Mouse (Mus musculus) T-helper 1 cell (primary cell): ENCODE data around the gene Lingo3.

Experiments
- in situ Hi-C: fragments of 300-600 bp; cut with MboI, MseI; formaldehyde crosslinking; loops from one replicate; pipeline ENCODE4 v1.15.1; 2025; ENCODE audit warnings: high pct_unique_total_duplicates

Gene Lingo3

DNA sequence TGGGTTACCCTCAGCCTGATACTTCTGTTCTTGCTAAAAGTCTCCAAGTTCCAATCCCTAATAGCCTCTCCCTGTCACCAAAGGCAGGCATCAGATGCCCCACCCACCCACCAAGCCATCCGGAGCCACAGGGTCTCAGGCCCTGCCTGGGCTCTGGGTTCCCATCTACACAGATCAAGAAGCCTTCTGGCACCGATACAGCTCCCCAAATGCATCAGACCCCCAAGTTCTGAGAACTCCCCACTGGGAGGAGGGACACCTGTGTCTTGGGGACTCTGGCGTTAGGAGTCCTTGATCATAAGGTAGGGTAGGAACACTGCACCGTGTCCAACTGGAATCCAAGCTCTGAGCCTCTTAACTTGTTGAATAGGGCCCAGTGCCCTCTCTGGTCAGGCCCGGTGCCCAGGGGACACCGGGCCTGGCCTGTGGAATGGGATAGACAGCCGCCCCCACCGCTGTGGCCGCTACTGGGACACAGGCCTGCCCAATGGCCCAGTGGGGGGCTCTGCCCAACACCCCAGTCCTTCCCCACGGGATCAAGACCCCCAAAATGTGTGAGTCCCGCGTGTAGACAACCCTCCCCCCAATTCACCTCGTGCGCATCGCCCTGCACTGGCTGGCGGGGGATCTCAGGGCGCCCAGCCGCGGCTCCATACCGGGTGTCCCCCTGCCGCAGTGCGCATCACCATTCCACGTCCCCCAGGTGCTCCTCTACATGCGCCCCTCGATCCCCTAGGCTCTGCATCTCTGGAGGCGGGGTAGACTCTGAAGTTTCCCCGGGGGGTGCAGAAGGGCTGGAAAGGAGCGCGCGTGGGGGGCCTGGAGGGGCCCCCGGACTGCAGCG is 530 bp downstream of the Lingo3 start:
- in situ Hi-C loops: no loop called here

DNA sequence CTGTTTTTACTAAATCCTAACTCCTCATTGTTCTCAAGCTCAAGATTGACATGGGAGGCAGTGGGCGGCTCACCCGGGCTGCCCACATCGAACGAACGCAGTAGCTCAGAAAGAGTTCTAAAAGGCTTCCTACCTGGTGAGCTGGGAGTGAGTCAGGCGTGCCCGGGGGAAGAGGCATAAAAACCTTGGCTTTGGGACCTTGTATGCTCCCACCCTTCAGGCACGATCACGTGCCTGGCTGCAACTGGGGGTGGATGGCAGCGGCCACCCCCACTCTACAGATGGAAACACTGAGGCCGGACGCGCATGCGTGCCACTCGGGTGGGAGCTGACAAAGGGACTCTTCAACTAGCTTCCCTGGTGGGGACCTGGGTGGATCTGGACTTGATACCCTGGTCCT is 1.5 kb downstream of the Lingo3 start:
- in situ Hi-C loops: no loop called here

- in situ Hi-C loops: no loop called here
Measured at GRCm38 (mm10) chr10:80841685-80842084, 2.2 kb downstream of the Lingo3 start.

DNA sequence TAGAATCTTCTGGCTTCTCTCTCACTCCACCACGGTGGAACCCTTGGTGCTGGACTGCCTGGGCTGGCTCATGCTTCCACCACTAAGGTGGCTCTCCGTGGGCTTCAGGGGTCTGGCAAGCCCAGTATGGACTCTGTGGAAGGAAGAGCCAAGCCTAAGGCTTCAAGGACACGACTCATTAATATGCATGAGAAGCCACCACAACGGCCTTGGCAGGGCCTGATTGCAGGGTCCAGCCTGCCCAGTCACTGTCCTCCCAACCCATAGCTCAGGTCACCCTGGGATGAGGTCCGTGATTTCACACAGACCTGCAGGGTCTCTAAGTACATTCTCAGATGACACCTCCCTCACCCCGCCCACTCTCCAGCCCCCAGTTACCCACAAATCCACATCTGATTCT is 4.0 kb downstream of the Lingo3 start:
- in situ Hi-C loops: no loop called here

DNA sequence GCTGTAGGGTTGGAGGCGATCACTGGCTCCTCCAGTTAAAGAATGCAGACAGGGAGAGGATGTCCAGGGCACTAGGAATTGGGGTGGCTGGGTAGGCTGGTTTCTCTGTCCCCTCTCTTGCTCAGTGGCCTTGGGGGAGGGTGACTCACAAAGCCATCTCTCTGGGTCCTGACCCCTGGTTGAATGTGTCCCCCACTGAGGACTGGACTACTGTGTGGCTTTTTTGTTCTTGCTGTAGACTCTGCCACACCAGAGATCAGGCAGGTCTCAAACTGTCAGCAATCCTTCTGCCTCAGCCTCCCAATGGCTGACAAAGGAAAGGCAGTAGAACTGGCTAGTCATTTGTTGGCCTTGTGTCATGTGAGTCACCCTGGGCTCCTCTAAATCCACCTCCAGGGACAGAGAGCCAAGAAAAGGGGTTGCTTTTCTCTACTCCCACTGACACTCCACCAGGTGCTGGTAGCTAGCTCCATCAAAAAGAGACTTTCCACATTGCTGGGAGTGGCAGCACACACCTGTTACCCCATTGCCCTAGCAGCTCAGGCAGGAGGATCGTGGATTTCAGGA is 5.4 kb downstream of the Lingo3 start:
- in situ Hi-C loops: no loop called here

GRCm38 (mm10) chr10:80837827-80838226 is 6.0 kb downstream of the Lingo3 start:
- in situ Hi-C loops: no loop called here

- in situ Hi-C loops: no loop called here
Measured at GRCm38 (mm10) chr10:80836949-80837379, 6.9 kb downstream of the Lingo3 start.

DNA sequence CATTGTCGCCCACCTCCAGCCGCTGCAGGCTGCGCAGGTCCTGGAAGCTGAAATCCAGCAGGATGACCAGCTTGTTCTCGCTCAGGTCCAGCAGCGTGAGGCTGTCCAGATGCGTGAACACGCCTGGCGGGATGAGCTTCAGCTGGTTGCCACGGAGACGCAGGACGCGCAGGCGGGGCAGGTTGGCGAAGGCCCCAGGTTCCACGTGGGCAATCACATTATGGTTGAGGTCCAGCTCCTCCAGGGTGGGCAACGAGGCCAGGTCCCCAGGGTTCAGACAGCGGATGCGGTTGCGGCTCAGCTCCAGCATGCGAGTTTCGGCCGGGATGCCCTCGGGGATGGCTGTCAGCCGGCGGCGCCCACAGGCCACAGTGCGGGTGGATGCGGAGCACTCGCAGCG is 8.2 kb downstream of the Lingo3 start:
- in situ Hi-C loops: no loop called here

DNA sequence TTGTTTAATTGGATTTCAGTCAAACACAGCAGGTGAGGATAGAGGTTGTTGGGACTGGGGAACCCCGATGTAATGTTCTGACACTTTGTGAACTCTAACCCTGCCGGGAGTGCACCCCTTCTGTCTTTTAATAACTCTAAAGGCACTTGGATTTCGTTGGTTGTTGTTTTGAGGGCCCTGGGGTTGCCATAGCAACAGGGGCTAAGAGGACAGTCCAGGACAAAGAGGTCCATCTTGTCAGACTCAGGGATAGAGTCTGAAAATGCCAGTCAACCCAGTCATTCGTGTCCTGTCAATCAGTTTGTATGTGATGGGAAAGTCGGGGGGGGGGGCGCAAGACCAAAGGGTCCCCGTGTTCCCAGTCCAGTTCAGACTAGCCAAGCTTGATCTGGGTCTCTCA is 11.0 kb downstream of the Lingo3 start:
- in situ Hi-C loops: no loop called here

- in situ Hi-C loops: no loop called here
Measured at GRCm38 (mm10) chr10:80831136-80831535, 12.7 kb downstream of the Lingo3 start.

DNA sequence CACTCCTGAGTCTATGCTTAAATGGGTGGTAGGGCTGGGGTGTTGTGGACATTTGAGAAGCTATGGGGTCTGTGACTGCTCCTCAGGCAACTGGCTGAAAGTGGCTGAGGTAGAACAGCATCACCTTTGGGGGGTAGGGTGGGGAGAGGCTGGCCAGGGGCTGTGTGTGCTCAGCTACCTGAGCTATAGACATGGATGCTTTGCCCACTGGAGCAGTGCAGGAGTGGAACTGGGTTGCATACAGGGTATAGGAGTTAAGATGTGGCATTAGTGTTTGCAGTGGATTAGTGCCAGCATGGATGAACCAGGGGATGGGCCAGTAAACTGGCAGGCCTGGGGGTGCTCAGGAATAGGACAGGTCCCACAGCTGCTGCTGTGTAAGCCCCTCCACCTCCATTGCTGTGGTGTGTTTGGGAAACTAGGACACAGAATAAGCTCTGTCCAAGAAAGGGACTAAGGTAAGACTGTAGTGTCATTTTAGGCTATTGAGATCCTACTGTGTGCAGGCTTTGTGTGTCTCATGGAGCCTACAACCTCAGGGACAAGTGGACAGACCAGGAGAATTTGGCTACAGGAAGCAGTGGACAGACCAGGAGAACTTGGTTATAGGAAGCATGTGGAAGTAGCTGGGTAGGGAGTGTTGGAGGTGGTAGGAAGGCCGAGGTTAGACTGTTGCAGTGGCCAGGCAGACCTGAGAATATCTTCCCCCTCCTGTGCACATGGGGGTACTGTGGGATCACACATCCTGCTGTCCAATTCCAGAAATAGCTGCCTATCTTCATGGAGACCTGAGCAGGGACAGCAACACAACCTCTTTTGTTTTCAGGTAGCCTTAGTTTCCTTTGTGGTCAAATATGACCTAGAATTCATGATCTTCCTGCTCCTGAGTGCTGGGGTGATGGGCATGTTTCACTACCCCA is 14.2 kb downstream of the Lingo3 start:
- in situ Hi-C loops: loop anchor here (5.0 to 10.0 kb wide), 2 partner anchors 48 to 545 kb away; partner anchors contain the start of gene Fzr1

DNA sequence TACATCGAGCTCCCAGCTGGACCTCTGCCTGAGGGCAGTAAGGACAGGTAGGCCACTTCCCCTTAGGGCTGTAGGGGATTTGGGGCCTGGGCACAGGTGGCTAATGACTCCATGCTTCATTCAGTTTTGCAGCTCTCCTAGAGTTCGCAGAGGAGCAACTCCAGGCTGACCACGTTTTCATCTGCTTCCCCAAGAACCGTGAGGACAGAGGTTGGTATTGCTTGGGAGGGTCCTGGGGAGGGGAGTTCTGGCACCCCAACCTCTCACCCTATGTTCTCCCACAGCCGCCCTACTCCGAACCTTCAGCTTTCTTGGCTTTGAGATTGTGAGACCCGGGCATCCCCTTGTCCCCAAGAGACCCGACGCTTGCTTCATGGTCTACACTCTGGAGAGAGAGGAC is 15.3 kb downstream of the Lingo3 start:
- in situ Hi-C loops: loop anchor here (5.0 to 10.0 kb wide), 2 partner anchors 49 to 546 kb away; partner anchors contain the start of gene Fzr1

DNA sequence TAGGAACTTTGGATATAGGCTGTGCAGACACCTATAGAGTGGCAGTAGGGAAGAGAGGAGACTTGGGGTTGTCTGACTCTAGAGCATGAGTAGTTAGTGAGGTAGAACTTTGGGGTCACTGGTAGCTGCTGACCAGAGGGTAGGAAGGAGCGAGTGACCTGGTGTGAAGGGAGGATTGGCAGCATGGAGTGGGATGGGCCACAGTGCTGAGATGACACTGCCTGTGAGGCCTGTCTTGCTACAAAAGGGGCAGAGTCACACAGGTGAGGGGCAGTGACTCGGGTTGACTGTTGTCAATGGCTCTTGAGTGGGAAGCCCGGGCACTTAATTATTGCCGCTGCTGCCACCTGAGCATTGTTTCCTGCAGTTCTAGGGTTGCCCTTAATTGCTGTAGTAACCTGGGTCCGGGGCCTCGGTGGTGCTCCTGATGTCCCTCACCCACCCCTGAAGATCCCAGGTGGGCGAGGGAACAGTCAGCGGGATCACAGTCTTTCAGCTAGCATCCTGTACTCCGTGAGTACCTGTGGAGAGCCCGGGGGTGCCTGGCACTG is 15.9 kb downstream of the Lingo3 start:
- in situ Hi-C loops: loop anchor here (5.0 to 10.0 kb wide), 2 partner anchors 49 to 547 kb away; partner anchors contain the start of gene Fzr1

- in situ Hi-C loops: loop anchor here (5.0 to 10.0 kb wide), 2 partner anchors 50 to 548 kb away; partner anchors contain the start of gene Fzr1
Measured at GRCm38 (mm10) chr10:80827063-80827869, 16.6 kb downstream of the Lingo3 start.

DNA sequence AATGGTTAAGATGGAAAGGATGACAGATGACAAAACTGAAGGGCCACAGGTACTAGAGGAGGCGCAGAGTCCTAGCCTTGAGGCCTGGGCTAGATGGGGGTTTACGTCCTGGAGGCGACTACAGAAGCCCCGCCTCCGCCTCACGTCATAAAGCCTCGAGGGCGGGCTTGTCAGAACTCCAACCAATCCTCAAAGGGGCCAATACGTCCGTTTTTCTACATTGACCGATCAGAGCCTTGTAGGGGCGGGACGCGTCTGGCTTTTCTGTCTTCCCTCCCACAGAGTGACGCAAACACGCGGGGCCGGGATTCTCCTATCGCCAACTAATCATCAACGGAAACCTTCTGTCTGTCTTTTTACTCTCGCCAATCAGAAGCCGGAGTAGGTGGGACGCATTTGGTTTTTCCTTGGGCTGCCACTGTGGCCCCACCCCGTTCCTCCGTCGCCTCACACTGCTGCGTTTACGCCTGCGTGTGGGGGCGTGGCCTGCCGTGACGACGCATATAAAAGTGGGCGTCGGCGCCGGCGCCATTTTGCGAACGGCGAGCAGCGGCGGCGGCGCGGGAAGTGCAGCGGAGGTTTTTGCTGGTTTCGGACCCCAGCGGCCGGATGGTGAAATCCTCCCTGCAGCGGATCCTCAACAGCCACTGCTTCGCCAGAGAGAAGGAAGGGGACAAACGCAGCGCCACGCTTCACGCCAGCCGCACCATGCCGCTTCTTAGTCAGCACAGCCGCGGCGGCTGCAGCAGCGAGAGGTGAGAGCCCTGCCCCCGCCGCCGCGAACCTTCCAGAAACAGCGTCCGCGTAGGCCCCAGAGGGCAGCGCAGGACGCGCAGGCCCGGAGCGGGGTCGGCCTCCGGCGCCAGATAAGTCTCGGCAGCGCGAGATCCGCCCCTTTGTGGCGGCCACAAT is 17.4 kb downstream of the Lingo3 start, which contains the start of gene Oaz1:
TSS of gene Oaz1 (plus strand) at position 506 of the 912 bp plus-strand sequence.
- in situ Hi-C loops: loop anchor here (5.0 to 10.0 kb wide), 2 partner anchors 51 to 548 kb away; partner anchors contain the start of gene Fzr1

- in situ Hi-C loops: loop anchor here (5.0 to 10.0 kb wide), 2 partner anchors 52 to 550 kb away; partner anchors contain the start of gene Fzr1
Measured at GRCm38 (mm10) chr10:80824827-80825226, 19.0 kb downstream of the Lingo3 start.

DNA sequence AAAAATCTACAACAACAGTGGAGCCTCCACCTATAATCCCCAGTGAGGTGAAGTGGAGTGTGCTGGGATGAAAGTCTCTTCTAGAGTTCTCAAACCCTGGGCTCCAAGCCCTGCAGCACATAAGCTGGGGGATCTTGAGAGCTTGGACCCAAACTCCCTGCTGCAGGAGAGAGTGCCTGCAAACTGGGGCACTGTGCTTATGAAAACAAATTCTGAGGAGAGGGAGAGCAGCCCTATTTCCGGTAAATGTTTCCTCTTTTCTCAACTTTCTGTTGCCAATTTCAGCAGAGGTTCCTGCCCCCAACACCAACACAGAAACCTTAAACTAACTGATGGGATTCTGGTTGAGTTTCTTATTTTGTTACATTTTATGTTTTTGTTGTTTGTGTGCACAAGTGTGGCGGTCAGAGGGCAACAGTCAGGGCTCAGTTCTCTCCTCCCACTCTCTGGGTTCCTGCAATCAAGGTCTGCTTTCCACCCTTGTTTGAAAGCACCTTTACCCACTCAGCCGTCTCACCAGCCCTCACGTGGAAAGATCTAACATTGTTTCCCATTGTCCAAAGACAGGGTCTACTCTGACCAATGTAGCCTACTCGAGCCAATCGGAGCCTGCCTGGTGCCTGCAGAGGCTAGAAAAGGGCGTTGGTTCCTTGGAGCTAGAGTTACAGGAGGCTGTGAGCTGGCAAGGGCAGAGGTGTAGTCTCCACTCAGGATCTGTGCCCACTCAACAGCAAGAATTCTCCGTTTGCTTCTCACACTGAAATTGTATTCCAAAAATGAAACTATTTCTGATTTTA is 19.8 kb downstream of the Lingo3 start:
- in situ Hi-C loops: loop anchor here (10.0 kb wide), 1 partner anchor 551 kb away; the partner anchor contains the start of gene Fzr1

DNA sequence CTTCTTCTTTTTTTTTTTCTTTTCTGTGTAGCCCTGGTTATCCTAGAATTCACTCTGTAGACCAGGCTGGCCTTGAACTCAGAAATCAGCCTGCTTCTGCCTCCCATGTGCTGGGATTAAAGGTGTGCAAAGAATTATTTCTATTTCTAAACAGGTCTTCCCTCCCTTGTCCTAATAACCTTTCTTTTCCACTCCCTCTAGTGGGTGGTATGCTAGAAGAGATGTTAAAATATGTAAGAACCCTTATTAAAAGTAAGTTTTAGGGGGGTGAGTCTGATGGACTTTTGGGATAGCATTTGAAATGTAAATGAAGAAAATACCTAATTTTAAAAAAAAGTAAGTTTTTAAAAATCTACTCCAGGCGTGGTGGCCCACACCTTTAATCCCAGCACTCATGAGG is 20.5 kb downstream of the Lingo3 start:
- in situ Hi-C loops: loop anchor here (10.0 kb wide), 1 partner anchor 551 kb away; the partner anchor contains the start of gene Fzr1
